In genomic region chr2:136139159-136140069, GRCm38 (mm10) we compare ENCODE assay signal across 9 mouse cellular contexts.
DNase-seq lines count a peak whose midpoint lies in the region; ATAC-seq lines count a peak whose summit lies in the region.
"Had no signal": no experiment of that assay in that cellular context is flagged by ENCODE, and none has a peak within 500 bp of the region (broad histone marks: within the 10 kb centered on the region; RNA-seq: fewer than 3 reads in every experiment).

No protein-coding gene starts in this region.

- DNase-seq in gastrocnemius, postnatal 10 days: peak; percentile 23
- DNase-seq in gastrocnemius, postnatal 14 days: no peak
- DNase-seq in embryo, embryonic 10 days (ENCODE audit: low spot score): peak; percentile 20
- peak; percentile 16 for DNase-seq in induced T-regulatory cell, adult 2 months (ENCODE audit: low read depth)
- DNase-seq in right cerebral cortex, postnatal 10 days (ENCODE audit: low spot score in 2 of 2): peak; percentile 41 to 62
- DNase-seq in spleen, postnatal 14 days (ENCODE audit: low spot score in 2 of 2): no peak

- 61% methylated on average over 4 of the region's 4 CpGs for WGBS in midbrain, embryonic 13.5 days
- 61% methylated on average over 4 of the region's 4 CpGs for WGBS in midbrain, embryonic 15.5 days

- H3K36me3 ChIP-seq in midbrain, embryonic 13.5 days: no peaks in the 10 kb centered on the region
- no peaks in the 10 kb centered on the region for H3K36me3 ChIP-seq in midbrain, embryonic 15.5 days (replicated peaks)
- H3K36me3 ChIP-seq: limb, embryonic 12.5 days had no signal

- no peak overlapping the region for H3K27ac ChIP-seq in midbrain, embryonic 13.5 days
- H3K27ac ChIP-seq in midbrain, embryonic 15.5 days: no peak overlapping the region
- H3K27ac ChIP-seq: limb, embryonic 12.5 days had no signal

- no peaks in the 10 kb centered on the region for H3K27me3 ChIP-seq in midbrain, embryonic 13.5 days
- H3K27me3 ChIP-seq in midbrain, embryonic 15.5 days (replicated peaks): no peaks in the 10 kb centered on the region
- H3K27me3 ChIP-seq: limb, embryonic 12.5 days had no signal

- no peaks in the 10 kb centered on the region for H3K4me1 ChIP-seq in midbrain, embryonic 13.5 days (replicated peaks)
- no peaks in the 10 kb centered on the region for H3K4me1 ChIP-seq in midbrain, embryonic 15.5 days
- H3K4me1 ChIP-seq: limb, embryonic 12.5 days had no signal

- no peak overlapping the region for H3K4me2 ChIP-seq in midbrain, embryonic 13.5 days (replicated peaks)
- no peak overlapping the region for H3K4me2 ChIP-seq in midbrain, embryonic 15.5 days
- H3K4me2 ChIP-seq: limb, embryonic 12.5 days had no signal

- intact Hi-C loops in gastrocnemius, postnatal 14 days (cut with DNase I; ENCODE audit: low total_unique reads): loop anchor here (5.0 to 10.0 kb wide), 2 partner anchors 172 to 775 kb away; no protein-coding TSS in a partner anchor

- 0 out of 2 replicates have a peak, but pooled peaks have one; percentile 27 for ATAC-seq in midbrain, embryonic 13.5 days
- no peak; the same call in 1 of the 2 replicates for ATAC-seq in midbrain, embryonic 15.5 days (replicated peaks)

- no peak overlapping the region for H3K4me3 ChIP-seq in midbrain, embryonic 13.5 days (replicated peaks)
- no peak overlapping the region for H3K4me3 ChIP-seq in midbrain, embryonic 15.5 days
- H3K4me3 ChIP-seq: limb, embryonic 12.5 days had no signal

- H3K9ac ChIP-seq in midbrain, embryonic 13.5 days (replicated peaks): no peak overlapping the region
- H3K9ac ChIP-seq in midbrain, embryonic 15.5 days: no peak overlapping the region
- H3K9ac ChIP-seq: limb, embryonic 12.5 days had no signal

- no peaks in the 10 kb centered on the region for H3K9me3 ChIP-seq in midbrain, embryonic 13.5 days
- H3K9me3 ChIP-seq in midbrain, embryonic 15.5 days: no peaks in the 10 kb centered on the region
- H3K9me3 ChIP-seq: limb, embryonic 12.5 days had no signal

Comparison
In these comparisons a context has a peak if more than half of its experiments do, and no peak if none do; other contexts are left out.
1. DNase-seq: peak in gastrocnemius, postnatal 10 days (single experiment), embryo, embryonic 10 days (single experiment), induced T-regulatory cell, adult 2 months (single experiment) and right cerebral cortex, postnatal 10 days (2 of 2); none in gastrocnemius, postnatal 14 days (single experiment) and spleen, postnatal 14 days (0 of 2).